Mouse (Mus musculus) gastrocnemius, postnatal 36 days (tissue): Measurements from ENCODE around the gene Atg4b. TPM values are rescaled to one million over a fixed set of nuclear protein-coding genes. Genes with fewer than 3 reads are reported as not detected.

ENCODE experiments used
- total RNA-seq, 2 experiments: library from RNA; stranded (reverse); gene quantifications; 2 replicates each; pipeline ENCODE4 v1.2.3; 2021

Gene Atg4b
- total RNA-seq, 2 experiments from 2014 or later, result 27.0 to 28.5 TPM

Other genes with a start within 250 kb of the Atg4b start
- gene Farp2, start 239.4 kb upstream of the Atg4b start, total RNA-seq, result 10 to 100 TPM; 11.5 to 11.9 TPM
- gene Stk25, start 92.8 kb upstream of the Atg4b start, total RNA-seq, result 10 to 100 TPM; 81.8 to 87.7 TPM
- gene Bok, start 65.8 kb upstream of the Atg4b start, total RNA-seq, result 1 to 10 TPM; 1.2 to 1.8 TPM
- 10 to 100 TPM; 61.0 to 65.6 TPM for gene Thap4, start 3.4 kb downstream of the Atg4b start, total RNA-seq
- 10 to 100 TPM; 14.0 to 15.1 TPM for gene Dtymk, start 50.4 kb downstream of the Atg4b start, total RNA-seq
- gene Ing5, start 52.5 kb downstream of the Atg4b start, total RNA-seq, result 1 to 10 TPM; 3.0 to 4.2 TPM
- 10 to 100 TPM; 17.2 to 22.1 TPM for gene D2hgdh, start 73.4 kb downstream of the Atg4b start, total RNA-seq
- not detected for gene Gal3st2, start 109.8 kb downstream of the Atg4b start, total RNA-seq
- gene Gal3st2b, start 166.8 kb downstream of the Atg4b start, total RNA-seq, result under 1 TPM in 1 of 2 experiments, not detected in 1; 0.12 TPM
- under 1 TPM in 1 of 2 experiments, not detected in 1; 0.05 TPM for gene Gal3st2c, start 239.0 kb downstream of the Atg4b start, total RNA-seq